Mouse (Mus musculus) stomach, postnatal 0 days (tissue): ENCODE results near the gene Cdc27. TPM values are rescaled to one million over a fixed set of nuclear protein-coding genes. Genes with fewer than 3 reads are reported as not detected.
A peak's percentile ranks its signal among the peaks of the same experiment; 100 is the strongest.

ENCODE experiments used
- ATAC-seq: fragments of 200-750 bp; cut with Nextera tagmentation; 2 replicates; pipeline ENCODE4 v1.8.0; 2017; ENCODE audit not compliant: low FRiP score, low TSS enrichment
- DNase-seq: peaks from one replicate; pipeline ENCODE4 v3.0.0-alpha.2; 2016; ENCODE audit warnings: low spot score
- H3K27ac ChIP-seq: fragments of 300-500 bp; sonication (generic); replicated peaks from 2 replicates; pipeline ENCODE4 v1.5.1; 2014; ENCODE audit warnings: mild to moderate bottlenecking, control low read depth
- H3K27me3 ChIP-seq: fragments of 300-500 bp; sonication (generic); 2 replicates; pipeline ENCODE4 v1.6.1; 2014; ENCODE audit warnings: low read length; ENCODE audit not compliant: control insufficient read depth, insufficient read depth
- H3K36me3 ChIP-seq: fragments of 300-500 bp; sonication (generic); 2 replicates; pipeline ENCODE4 v1.6.1; 2014; ENCODE audit warnings: low read length, mixed read lengths; ENCODE audit not compliant: control insufficient read depth, insufficient read depth
- H3K4me1 ChIP-seq: fragments of 300-500 bp; sonication (generic); replicated peaks from 2 replicates; pipeline ENCODE4 v1.6.1; 2014; ENCODE audit warnings: antibody characterized with exemption; ENCODE audit not compliant: control insufficient read depth, insufficient read depth
- H3K4me2 ChIP-seq: fragments of 300-500 bp; sonication (generic); replicated peaks from 2 replicates; pipeline ENCODE4 v1.6.1; 2014; ENCODE audit warnings: low read depth, mild to moderate bottlenecking, control low read depth, moderate library complexity
- H3K4me3 ChIP-seq: fragments of 300-500 bp; sonication (generic); 2 replicates; pipeline ENCODE4 v1.5.1; 2014; ENCODE audit warnings: low read depth, low read length, control low read depth
- H3K9ac ChIP-seq: fragments of 300-500 bp; sonication (generic); 2 replicates; pipeline ENCODE4 v1.6.1; 2014; ENCODE audit warnings: mild to moderate bottlenecking, low read length, control low read depth, mixed read lengths
- H3K9me3 ChIP-seq: fragments of 300-500 bp; sonication (generic); 2 replicates; pipeline ENCODE4 v1.6.1; 2016; ENCODE audit warnings: low read length; ENCODE audit not compliant: control insufficient read depth
- CTCF ChIP-seq: IDR thresholded peaks from 2 replicates; pipeline ENCODE4 v1.5.1; 2016; ENCODE audit warnings: antibody characterized with exemption, low read depth, mild to moderate bottlenecking, moderate library complexity
- EP300 ChIP-seq: optimal IDR thresholded peaks from 2 replicates; pipeline ENCODE3; 2016; ENCODE audit warnings: antibody characterized with exemption
- WGBS: fragments of 180-500 bp; shearing (Covaris S2); extraction: QIAGEN DNeasy Blood & Tissue Kit; methylation state at CpG from one replicate; pipeline ENCODE4 v1.1.7; 2014; 5-methylcytosine and 5-hydroxymethylcytosine counted together
- polyA plus RNA-seq: library from polyadenylated mRNA; unstranded; fragments of >200 nt; fragmentation: Nextera tagmentation; extraction: Ambion mirVana; gene quantifications from 2 replicates; pipeline ENCODE4 v1.2.1, GENCODE M21; 2015

Gene Cdc27
- polyA plus RNA-seq, 1 experiment from 2014 or later: 13.9 TPM

DNA sequence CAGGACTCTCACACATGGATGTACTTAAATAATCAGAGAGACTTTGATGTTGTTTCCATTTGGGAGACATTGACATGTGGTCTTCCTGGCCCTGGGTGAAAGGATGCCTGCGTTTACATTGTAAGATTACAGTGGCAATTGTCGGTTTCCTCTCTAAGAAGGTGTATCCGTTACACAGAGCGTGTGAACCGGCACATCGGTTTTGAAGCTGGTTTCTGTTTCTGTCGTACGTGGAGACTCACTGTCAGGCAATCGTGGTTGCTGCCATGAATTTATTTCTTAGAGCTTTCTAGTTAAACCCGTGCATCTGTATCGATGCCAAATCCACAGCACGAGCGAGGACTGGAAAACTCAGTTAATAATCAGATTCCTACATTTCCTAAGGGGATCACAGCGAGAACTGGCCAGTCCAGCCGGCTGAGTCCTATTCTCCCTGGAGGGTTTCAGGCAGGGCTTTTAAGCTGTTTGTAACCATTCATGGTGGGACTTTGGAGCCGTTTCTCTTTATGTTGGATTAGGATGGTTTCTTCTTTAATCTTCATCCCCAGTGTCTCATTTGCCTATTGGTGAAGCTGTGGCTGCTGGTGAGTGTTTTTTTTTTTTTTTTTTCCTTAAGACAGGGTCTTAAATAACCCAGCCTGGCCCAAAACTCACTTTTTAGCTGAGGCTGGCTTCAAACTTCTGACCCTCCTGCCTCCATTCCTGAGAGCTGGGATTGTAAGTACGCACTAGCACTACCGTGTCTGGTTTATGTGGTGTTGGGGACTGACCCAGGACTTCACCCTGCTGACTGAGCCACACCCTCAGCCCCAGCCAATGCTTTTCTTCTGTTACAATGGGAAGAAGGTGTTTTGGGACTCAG is 31.3 kb upstream of the Cdc27 start:
- H3K9me3 ChIP-seq: no peaks in the 10 kb centered on the region
- ATAC-seq (no peak), DNase-seq (no peak)
- no peaks in the 10 kb centered on the region for H3K36me3 ChIP-seq
- H3K4me2 ChIP-seq: peak overlapping the region; percentile 21
- no peak for TF ChIP-seq CTCF
- TF ChIP-seq EP300: no peak
- peak overlapping the region; percentile 8; the same call in 1 of the 2 replicates for H3K4me3 ChIP-seq
- no peaks in the 10 kb centered on the region for H3K27me3 ChIP-seq
- peak overlapping the region; percentile 53 for H3K27ac ChIP-seq
- WGBS: 28% methylated on average over 18 of the region's 18 CpGs
- no peak overlapping the region; the same call in 1 of the 2 replicates for H3K9ac ChIP-seq
- no peaks in the 10 kb centered on the region for H3K4me1 ChIP-seq

DNA sequence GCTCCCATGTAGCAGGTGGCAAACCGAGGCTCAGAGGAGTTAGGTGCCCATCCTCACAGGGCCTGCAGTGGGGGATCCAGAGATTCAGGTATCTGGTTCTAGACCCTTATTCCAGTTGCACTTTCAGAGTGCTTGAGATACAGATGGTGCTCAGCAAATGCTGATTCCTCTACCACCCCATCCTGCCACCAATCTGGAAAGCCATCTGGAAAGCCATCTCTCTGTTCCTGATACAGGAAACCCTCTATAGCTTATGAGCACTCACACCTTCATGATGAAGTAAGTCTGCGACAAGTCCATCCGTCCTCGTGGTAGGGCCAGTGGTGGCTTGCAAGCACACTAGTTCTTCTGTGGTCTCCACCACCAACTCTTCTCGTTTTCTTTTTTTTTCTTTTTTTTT is 30.2 kb upstream of the Cdc27 start:
- DNase-seq (no peak), ATAC-seq (no peak)
- no peak overlapping the region for H3K9ac ChIP-seq
- H3K27ac ChIP-seq: no peak overlapping the region
- WGBS: 88% methylated on average over 5 of the region's 5 CpGs
- H3K4me2 ChIP-seq: no peak overlapping the region
- no peaks in the 10 kb centered on the region for H3K36me3 ChIP-seq
- H3K27me3 ChIP-seq: no peaks in the 10 kb centered on the region
- H3K9me3 ChIP-seq: no peaks in the 10 kb centered on the region
- TF ChIP-seq EP300 (no peak), CTCF (no peak)
- H3K4me3 ChIP-seq: no peak overlapping the region
- H3K4me1 ChIP-seq: no peaks in the 10 kb centered on the region

DNA sequence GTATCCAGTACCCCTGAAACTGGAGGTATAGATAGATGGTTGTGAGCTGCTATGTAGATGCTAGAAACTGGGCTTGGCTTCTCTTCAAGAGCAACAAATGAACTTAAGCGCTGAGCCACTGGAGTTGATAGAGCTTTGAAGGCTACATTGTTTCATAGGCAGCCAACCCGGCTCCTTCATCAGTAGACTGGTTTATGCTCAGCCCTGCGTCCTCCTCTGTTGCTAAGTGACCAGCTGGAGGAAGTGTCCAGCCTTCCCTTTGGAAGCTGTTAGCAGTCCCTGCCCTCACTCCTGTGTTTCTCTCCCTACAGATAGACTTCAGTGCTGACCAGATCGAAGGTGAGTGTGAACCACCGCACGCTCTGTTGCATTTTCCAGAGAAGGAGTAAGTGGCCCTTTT is 29.7 kb upstream of the Cdc27 start:
- no peak for ATAC-seq
- Histone ChIP-seq H3K4me1 (no peaks in the 10 kb centered on the region), H3K27me3 (no peaks in the 10 kb centered on the region), H3K36me3 (no peaks in the 10 kb centered on the region), H3K27ac (no peak overlapping the region), H3K4me2 (no peak overlapping the region), H3K9ac (no peak overlapping the region), H3K9me3 (no peaks in the 10 kb centered on the region), H3K4me3 (no peak overlapping the region)
- TF ChIP-seq CTCF: no peak
- no peak for TF ChIP-seq EP300
- no peak for DNase-seq
- WGBS: 61% methylated on average over 6 of the region's 6 CpGs

- Histone ChIP-seq H3K4me2 (no peak overlapping the region), H3K4me1 (no peaks in the 10 kb centered on the region), H3K27me3 (no peaks in the 10 kb centered on the region), H3K9ac (no peak overlapping the region), H3K4me3 (no peak overlapping the region), H3K36me3 (no peaks in the 10 kb centered on the region), H3K27ac (no peak overlapping the region), H3K9me3 (no peaks in the 10 kb centered on the region)
- WGBS: 92% methylated on average over 8 of the region's 8 CpGs
- DNase-seq (no peak), ATAC-seq (no peak)
- TF ChIP-seq CTCF (no peak), EP300 (no peak)
These were observed 29.2 kb upstream of the Cdc27 start for GRCm38 (mm10) chr11:104579575-104579974.

DNA sequence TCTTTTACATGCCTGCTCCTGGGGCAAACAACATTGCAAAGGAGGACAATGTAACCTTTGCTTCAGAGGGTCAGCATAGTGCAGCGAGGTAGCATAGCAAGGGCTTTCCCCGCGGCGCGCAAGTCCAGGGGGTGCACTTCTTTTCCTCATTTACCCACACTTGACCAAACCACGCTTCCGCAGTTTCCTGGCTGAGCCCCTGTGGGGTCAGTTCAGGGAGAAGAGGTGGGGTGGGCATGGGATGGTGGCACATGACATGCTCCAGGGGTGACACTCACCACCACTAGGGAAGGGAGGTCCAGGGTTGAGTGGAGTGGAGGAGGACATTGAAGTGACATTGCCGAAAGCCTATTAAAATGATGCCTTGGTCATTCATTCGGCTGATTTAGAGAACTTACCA is 28.7 kb upstream of the Cdc27 start:
- Histone ChIP-seq H3K4me3 (no peak overlapping the region), H3K4me2 (no peak overlapping the region), H3K4me1 (no peaks in the 10 kb centered on the region), H3K27me3 (no peaks in the 10 kb centered on the region), H3K9ac (no peak overlapping the region), H3K27ac (no peak overlapping the region), H3K36me3 (no peaks in the 10 kb centered on the region), H3K9me3 (no peaks in the 10 kb centered on the region)
- ATAC-seq (no peak), DNase-seq (no peak)
- WGBS: 91% methylated on average over 9 of the region's 9 CpGs
- TF ChIP-seq EP300: no peak
- TF ChIP-seq CTCF: no peak

DNA sequence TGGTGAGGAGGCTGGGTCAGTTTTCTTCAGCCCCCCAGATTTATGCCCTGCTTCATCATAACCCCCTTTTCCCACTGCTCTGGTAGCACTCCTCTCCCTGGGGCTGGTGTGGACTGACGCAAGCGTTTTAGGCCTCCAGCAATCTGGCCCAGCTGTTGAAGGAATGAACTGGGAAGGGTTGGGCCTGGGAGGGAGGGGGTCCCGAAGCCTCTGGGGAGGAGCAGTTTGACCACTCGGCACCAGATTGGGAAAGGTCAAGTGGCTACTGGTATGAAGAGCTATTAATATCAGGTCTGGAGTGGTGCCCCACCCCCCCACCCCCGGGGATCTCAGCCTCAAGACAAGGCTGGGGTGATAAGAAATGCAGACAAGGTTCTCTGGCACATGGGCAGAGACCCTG is 27.7 kb upstream of the Cdc27 start:
- WGBS: 32% methylated on average over 5 of the region's 5 CpGs
- ATAC-seq (no peak), DNase-seq (no peak)
- Histone ChIP-seq H3K27ac (no peak overlapping the region), H3K4me1 (no peaks in the 10 kb centered on the region), H3K4me3 (no peak overlapping the region), H3K9ac (no peak overlapping the region), H3K36me3 (no peaks in the 10 kb centered on the region), H3K9me3 (no peaks in the 10 kb centered on the region), H3K27me3 (no peaks in the 10 kb centered on the region), H3K4me2 (no peak overlapping the region)
- TF ChIP-seq CTCF (no peak), EP300 (no peak)
